14 mouse cellular contexts compared by ENCODE assay signal in the genomic region with DNA sequence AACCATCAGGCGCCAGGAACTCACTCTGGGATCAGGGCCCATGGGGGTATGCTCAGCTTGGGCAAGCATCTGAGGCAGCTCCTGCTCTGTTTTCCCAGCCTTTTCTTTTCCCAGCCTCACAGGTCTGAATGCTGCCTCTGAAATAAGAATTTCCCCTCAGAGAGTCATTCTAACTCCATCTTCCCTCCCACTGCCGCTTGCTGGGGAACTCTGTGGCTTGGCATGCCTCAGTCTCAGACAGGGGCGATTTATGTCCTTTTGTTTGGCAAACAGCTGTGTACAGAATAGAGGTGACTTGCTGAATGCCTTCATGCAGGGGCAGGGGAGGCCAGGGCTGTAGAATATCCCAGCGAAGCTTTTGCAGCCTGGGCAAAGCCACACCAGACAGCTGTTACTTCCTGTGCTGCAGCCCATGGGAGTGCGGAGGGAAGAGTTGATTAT.
DNase-seq lines count a peak whose midpoint lies in the region; ATAC-seq and TF ChIP-seq lines count a peak whose summit lies in the region.
"Had no signal": no experiment of that assay in that cellular context is flagged by ENCODE, and none has a peak within 500 bp of the region (broad histone marks: within the 10 kb centered on the region; RNA-seq: fewer than 3 reads in every experiment).

No protein-coding gene starts in this region.

- ATAC-seq in hindbrain, embryonic 11.5 days (ENCODE audit: low FRiP score): peak; percentile 57; the same call in 1 of the 2 replicates
- ATAC-seq in limb, embryonic 13.5 days (ENCODE audit: low FRiP score, low read depth): peak; percentile 77
- no peak for ATAC-seq in intestine, embryonic 16.5 days

- peak; percentile 28 for DNase-seq in embryo, embryonic 10.5 days (ENCODE audit: low spot score)
- DNase-seq in embryo, embryonic 10 days (ENCODE audit: low spot score): no peak
- DNase-seq in hindbrain, embryonic 11.5 days (ENCODE audit: low spot score): no peak
- DNase-seq in hindbrain, embryonic 10.5 days (ENCODE audit: low spot score): no peak
- DNase-seq in brain, embryonic 14.5 days (ENCODE audit: low read depth): peak; percentile 24
- DNase-seq in heart, postnatal 25 days (ENCODE audit: low spot score): no peak
- DNase-seq: cerebellum, postnatal 10 days; kidney, adult 18-20 months; liver, embryonic 13.5 days; right cerebral cortex, postnatal 14 days had no signal

- 40% methylated on average over 5 of the region's 5 CpGs for WGBS in hindbrain, embryonic 11.5 days
- 32% methylated on average over 5 of the region's 5 CpGs for WGBS in hindbrain, embryonic 10.5 days
- 37% methylated on average over 5 of the region's 5 CpGs for WGBS in limb, embryonic 13.5 days
- WGBS in intestine, embryonic 16.5 days: 30% methylated on average over 5 of the region's 5 CpGs

- no peak overlapping the region for H3K4me3 ChIP-seq in hindbrain, embryonic 11.5 days (ENCODE audit: low read depth, low read length)
- H3K4me3 ChIP-seq in hindbrain, embryonic 10.5 days: no peak overlapping the region
- no peak overlapping the region for H3K4me3 ChIP-seq in limb, embryonic 13.5 days
- H3K4me3 ChIP-seq in intestine, embryonic 16.5 days (ENCODE audit: low read length): no peak overlapping the region
- H3K4me3 ChIP-seq: embryonic facial prominence, embryonic 13.5 days; left cerebral cortex, adult 2 months; liver, embryonic 13.5 days had no signal

- H3K27ac ChIP-seq in hindbrain, embryonic 11.5 days (ENCODE audit: low read depth, low read length): no peak overlapping the region
- no peak overlapping the region; the same call in 1 of the 2 replicates for H3K27ac ChIP-seq in hindbrain, embryonic 10.5 days
- no peak overlapping the region for H3K27ac ChIP-seq in limb, embryonic 13.5 days
- H3K27ac ChIP-seq in intestine, embryonic 16.5 days (ENCODE audit: low read length): no peak overlapping the region
- H3K27ac ChIP-seq: embryonic facial prominence, embryonic 13.5 days; left cerebral cortex, adult 2 months; liver, embryonic 13.5 days had no signal

- no peaks in the 10 kb centered on the region; the same call in 1 of the 2 replicates for H3K4me1 ChIP-seq in hindbrain, embryonic 11.5 days (replicated peaks; ENCODE audit: control insufficient read depth, insufficient read depth, low read length)
- H3K4me1 ChIP-seq in hindbrain, embryonic 10.5 days (replicated peaks): peaks cover 23% of the 10 kb centered on the region
- peaks cover 4% of the 10 kb centered on the region for H3K4me1 ChIP-seq in limb, embryonic 13.5 days
- H3K4me1 ChIP-seq in intestine, embryonic 16.5 days (ENCODE audit: control insufficient read depth, insufficient read depth, low read length): no peaks in the 10 kb centered on the region
- H3K4me1 ChIP-seq: liver, embryonic 13.5 days had no signal

- peak overlapping the region; percentile 12; the same call in 1 of the 2 replicates for H3K9ac ChIP-seq in hindbrain, embryonic 11.5 days (ENCODE audit: low read depth, low read length)
- H3K9ac ChIP-seq in limb, embryonic 13.5 days: no peak overlapping the region
- no peak overlapping the region for H3K9ac ChIP-seq in intestine, embryonic 16.5 days (ENCODE audit: low read depth, low read length)
- H3K9ac ChIP-seq: embryonic facial prominence, embryonic 13.5 days; liver, embryonic 13.5 days had no signal

- no peaks in the 10 kb centered on the region for H3K36me3 ChIP-seq in hindbrain, embryonic 11.5 days (ENCODE audit: control insufficient read depth, insufficient read depth, low read length)
- no peaks in the 10 kb centered on the region for H3K36me3 ChIP-seq in hindbrain, embryonic 10.5 days
- H3K36me3 ChIP-seq in limb, embryonic 13.5 days: no peaks in the 10 kb centered on the region
- no peaks in the 10 kb centered on the region for H3K36me3 ChIP-seq in intestine, embryonic 16.5 days (ENCODE audit: control insufficient read depth, insufficient read depth, low read length)
- H3K36me3 ChIP-seq: embryonic facial prominence, embryonic 13.5 days; liver, embryonic 13.5 days had no signal

- H3K9me3 ChIP-seq in hindbrain, embryonic 11.5 days (ENCODE audit: control insufficient read depth, low read length): no peaks in the 10 kb centered on the region
- H3K9me3 ChIP-seq in hindbrain, embryonic 10.5 days: no peaks in the 10 kb centered on the region
- H3K9me3 ChIP-seq in limb, embryonic 13.5 days: no peaks in the 10 kb centered on the region
- H3K9me3 ChIP-seq in intestine, embryonic 16.5 days (ENCODE audit: control insufficient read depth, low read length): no peaks in the 10 kb centered on the region
- H3K9me3 ChIP-seq: embryonic facial prominence, embryonic 13.5 days; liver, embryonic 13.5 days had no signal

- TF ChIP-seq CTCF in brain, embryonic 14.5 days (IDR thresholded peaks at IDR 0.05; ENCODE audit: borderline replicate concordance, extremely low read depth, insufficient read depth, insufficient read length): no peak

- peaks cover 14% of the 10 kb centered on the region for H3K27me3 ChIP-seq in hindbrain, embryonic 11.5 days (ENCODE audit: control insufficient read depth, insufficient read depth, low read length)
- peaks cover 35% of the 10 kb centered on the region for H3K27me3 ChIP-seq in hindbrain, embryonic 10.5 days (ENCODE audit: insufficient read depth, poor library complexity, severe bottlenecking)
- H3K27me3 ChIP-seq in limb, embryonic 13.5 days: peaks cover 37% of the 10 kb centered on the region
- peaks cover 21% of the 10 kb centered on the region for H3K27me3 ChIP-seq in intestine, embryonic 16.5 days (replicated peaks; ENCODE audit: control insufficient read depth, insufficient read depth, low read length)

- no peak for TF ChIP-seq POLR2A in brain, embryonic 14.5 days (IDR thresholded peaks at IDR 0.05; ENCODE audit: borderline replicate concordance, extremely low read depth, insufficient read depth, insufficient read length, poor library complexity, severe bottlenecking)

- intact Hi-C loops in heart, postnatal 25 days (cut with DNase I): no loop called here

- H3K4me2 ChIP-seq in hindbrain, embryonic 11.5 days (replicated peaks; ENCODE audit: low read depth, low read length): no peak overlapping the region
- H3K4me2 ChIP-seq in limb, embryonic 13.5 days (replicated peaks): no peak overlapping the region
- H3K4me2 ChIP-seq in intestine, embryonic 16.5 days (ENCODE audit: low read depth, low read length): no peak overlapping the region
- H3K4me2 ChIP-seq: embryonic facial prominence, embryonic 13.5 days; liver, embryonic 13.5 days had no signal

Comparison
In these comparisons a context has a peak if more than half of its experiments do, and no peak if none do; other contexts are left out.
1. DNase-seq: peak in embryo, embryonic 10.5 days (single experiment) and brain, embryonic 14.5 days (single experiment); none in embryo, embryonic 10 days (single experiment), hindbrain, embryonic 11.5 days (single experiment), hindbrain, embryonic 10.5 days (single experiment) and heart, postnatal 25 days (single experiment).